Mouse (Mus musculus): ENCODE measurements around the gene Ppp1r3f. TPM values are rescaled to one million over a fixed set of nuclear protein-coding genes. Genes with fewer than 3 reads are reported as not detected.

The Ppp1r3f gene
- polyA plus RNA-seq (2015; fragmentation: Nextera tagmentation; extraction: Ambion mirVana): 1.9 and 2.2 TPM in 2 replicates

- Histone ChIP-seq H3K4me2 (peak within 1 kb of the TSS; percentile 71), H3K4me1 (peaks cover 19% of the 10 kb centered on the region), H3K9me3 (no peaks in the 10 kb centered on the region), H3K27ac (peak within 1 kb of the TSS; percentile 80), H3K27me3 (no peaks in the 10 kb centered on the region), H3K9ac (peak within 1 kb of the TSS; percentile 63), H3K36me3 (no peaks in the 10 kb centered on the region), H3K4me3 (peak within 1 kb of the TSS; percentile 60)
- WGBS: 21% methylated on average over 49 of the region's 65 CpGs
- peak; percentile 98 for ATAC-seq (ENCODE audit: borderline replicate concordance, extremely low read depth, low FRiP score, low TSS enrichment)
Observed at GRCm38 (mm10) chrX:7574087-7574884, at the start of gene Ppp1r3f. Gene Ppp1r3f, minus strand, starts transcription at chrX:7574283.

DNA sequence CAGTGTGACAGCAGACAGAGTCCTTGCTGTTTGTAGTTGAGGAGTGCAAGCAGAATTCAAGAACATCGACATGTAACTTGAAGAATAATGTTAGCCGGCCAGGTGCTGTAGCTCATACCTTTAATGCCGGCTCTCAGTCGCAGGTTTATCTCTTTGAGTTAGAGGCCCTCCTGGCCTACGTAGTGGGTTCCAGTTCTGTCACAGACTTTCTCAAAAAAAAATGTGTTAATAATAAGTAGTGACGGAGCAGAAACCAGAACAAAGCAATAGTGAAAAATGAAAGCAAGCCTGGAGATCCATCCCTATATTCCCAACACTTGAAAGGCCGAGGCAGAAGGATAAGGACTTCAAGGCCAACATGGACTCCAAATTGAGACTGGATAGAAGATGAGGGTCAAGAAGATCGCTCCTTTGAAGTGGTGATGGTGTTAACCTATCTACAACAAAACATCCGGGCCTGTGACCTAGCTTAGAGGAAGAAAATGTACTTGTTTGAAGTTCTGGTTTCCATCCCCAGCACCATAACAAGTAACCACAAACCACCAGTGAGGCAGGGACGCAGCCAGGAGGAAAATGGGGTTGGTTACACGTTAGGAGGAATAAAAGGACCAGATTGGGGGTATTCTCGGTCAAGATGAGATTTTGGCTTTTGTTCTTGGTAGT lies 43.9 kb upstream of the Ppp1r3f start:
- no peak overlapping the region for H3K9ac ChIP-seq
- no peaks in the 10 kb centered on the region for H3K27me3 ChIP-seq
- no peak for ATAC-seq (ENCODE audit: borderline replicate concordance, extremely low read depth, low FRiP score, low TSS enrichment)
- no peak overlapping the region for H3K4me2 ChIP-seq
- no peak overlapping the region for H3K27ac ChIP-seq
- H3K36me3 ChIP-seq: no peaks in the 10 kb centered on the region
- 70% methylated on average over 12 of the region's 12 CpGs for WGBS
- H3K4me3 ChIP-seq: no peak overlapping the region
- no peaks in the 10 kb centered on the region for H3K4me1 ChIP-seq
- no peaks in the 10 kb centered on the region for H3K9me3 ChIP-seq

- peak overlapping the region; percentile 35 for H3K4me3 ChIP-seq
- no peak for ATAC-seq (ENCODE audit: borderline replicate concordance, extremely low read depth, low FRiP score, low TSS enrichment)
- H3K27me3 ChIP-seq: no peaks in the 10 kb centered on the region
- H3K4me1 ChIP-seq: no peaks in the 10 kb centered on the region
- H3K27ac ChIP-seq: no peak overlapping the region
- no peaks in the 10 kb centered on the region for H3K9me3 ChIP-seq
- 25% methylated on average over 26 of the region's 26 CpGs for WGBS
- no peak overlapping the region for H3K9ac ChIP-seq
- H3K36me3 ChIP-seq: no peaks in the 10 kb centered on the region
- H3K4me2 ChIP-seq: peak overlapping the region; percentile 76
Observed at GRCm38 (mm10) chrX:7610536-7611258, 36.6 kb upstream of the Ppp1r3f start.

DNA sequence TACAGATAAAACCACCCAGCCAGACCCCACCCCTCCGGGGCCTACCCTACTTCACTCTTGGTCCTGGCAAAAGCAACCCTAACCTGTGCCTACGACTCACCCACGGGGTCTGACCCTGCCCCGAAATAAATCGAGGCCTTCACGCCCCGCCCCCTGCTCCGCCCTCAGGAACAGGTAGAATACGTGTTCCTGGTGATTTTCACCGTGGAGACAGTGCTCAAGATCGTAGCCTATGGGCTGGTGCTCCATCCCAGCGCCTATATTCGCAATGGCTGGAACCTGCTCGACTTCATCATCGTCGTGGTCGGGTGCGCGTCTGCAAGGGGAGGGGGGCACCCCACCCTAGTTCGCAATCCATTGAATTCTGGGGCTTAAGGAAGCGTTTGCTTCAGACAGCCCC lies 36.0 kb upstream of the Ppp1r3f start:
- Histone ChIP-seq H3K4me1 (no peaks in the 10 kb centered on the region), H3K36me3 (no peaks in the 10 kb centered on the region), H3K27me3 (no peaks in the 10 kb centered on the region), H3K27ac (no peak overlapping the region), H3K4me3 (peak overlapping the region; percentile 35), H3K9me3 (no peaks in the 10 kb centered on the region), H3K9ac (no peak overlapping the region), H3K4me2 (peak overlapping the region; percentile 76)
- no peak for ATAC-seq (ENCODE audit: borderline replicate concordance, extremely low read depth, low FRiP score, low TSS enrichment)
- 14% methylated on average over 21 of the region's 21 CpGs for WGBS

DNA sequence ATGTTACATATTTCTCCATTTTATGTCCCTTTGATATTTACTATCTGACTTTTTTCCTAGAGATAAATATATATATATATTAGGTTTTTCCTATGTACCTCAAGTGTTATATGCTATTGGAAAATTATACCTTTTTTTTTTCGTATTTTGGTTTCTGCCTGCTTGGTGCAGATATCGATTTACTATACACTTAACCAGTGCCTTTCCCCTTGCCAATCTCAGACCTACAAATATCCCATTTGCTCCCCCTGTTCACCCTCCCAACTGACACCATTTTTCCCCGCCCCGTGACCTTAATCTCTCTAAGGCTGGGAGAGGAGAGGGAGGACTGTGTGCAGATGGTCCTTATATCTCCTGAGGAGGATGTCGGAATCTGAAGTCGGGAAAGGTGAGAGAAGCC lies 32.7 kb upstream of the Ppp1r3f start, which contains the start of gene Cacna1f:
TSS of gene Cacna1f (plus strand) at position 301 of the 400 bp plus-strand sequence.
- H3K9me3 ChIP-seq: no peaks in the 10 kb centered on the region
- WGBS: 68% methylated on average over 6 of the region's 6 CpGs
- H3K36me3 ChIP-seq: no peaks in the 10 kb centered on the region
- no peak within 1 kb of the TSS for H3K4me3 ChIP-seq
- no peak within 1 kb of the TSS for H3K9ac ChIP-seq
- H3K27me3 ChIP-seq: no peaks in the 10 kb centered on the region
- H3K27ac ChIP-seq: no peak within 1 kb of the TSS
- 0 out of 2 replicates have a peak, but pooled peaks cover 7% of the 10 kb centered on the region for H3K4me1 ChIP-seq
- no peak within 1 kb of the TSS for H3K4me2 ChIP-seq
- no peak for ATAC-seq (ENCODE audit: borderline replicate concordance, extremely low read depth, low FRiP score, low TSS enrichment)

GRCm38 (mm10) chrX:7605575-7605941 lies 31.5 kb upstream of the Ppp1r3f start:
- peak; percentile 8; the same call in 1 of the 2 replicates for ATAC-seq (ENCODE audit: borderline replicate concordance, extremely low read depth, low FRiP score, low TSS enrichment)
- no peak overlapping the region for H3K4me2 ChIP-seq
- H3K27ac ChIP-seq: no peak overlapping the region
- no peaks in the 10 kb centered on the region for H3K9me3 ChIP-seq
- WGBS: 30% methylated on average over 8 of the region's 8 CpGs
- no peaks in the 10 kb centered on the region for H3K36me3 ChIP-seq
- H3K9ac ChIP-seq: no peak overlapping the region
- H3K4me1 ChIP-seq: 0 out of 2 replicates have a peak, but pooled peaks cover 7% of the 10 kb centered on the region
- no peaks in the 10 kb centered on the region for H3K27me3 ChIP-seq
- H3K4me3 ChIP-seq: peak overlapping the region; percentile 52; the same call in 1 of the 2 replicates

GRCm38 (mm10) chrX:7604879-7605574 lies 30.9 kb upstream of the Ppp1r3f start, which contains the start of gene Ccdc22:
Gene Ccdc22, minus strand, starts transcription at chrX:7605517.
- Histone ChIP-seq H3K4me3 (peak within 1 kb of the TSS; percentile 52), H3K9ac (peak within 1 kb of the TSS; percentile 27; the same call in 1 of the 2 replicates), H3K36me3 (no peaks in the 10 kb centered on the region), H3K4me2 (peak within 1 kb of the TSS; percentile 52), H3K4me1 (0 out of 2 replicates have a peak, but pooled peaks cover 7% of the 10 kb centered on the region), H3K27ac (peak within 1 kb of the TSS; percentile 33; the same call in 1 of the 2 replicates), H3K9me3 (no peaks in the 10 kb centered on the region), H3K27me3 (no peaks in the 10 kb centered on the region)
- WGBS: 15% methylated on average over 28 of the region's 28 CpGs
- peak; percentile 90 for ATAC-seq (ENCODE audit: borderline replicate concordance, extremely low read depth, low FRiP score, low TSS enrichment)

- ATAC-seq (ENCODE audit: borderline replicate concordance, extremely low read depth, low FRiP score, low TSS enrichment): no peak
- 85% methylated on average over 7 of the region's 7 CpGs for WGBS
- Histone ChIP-seq H3K4me3 (no peak overlapping the region), H3K27me3 (no peaks in the 10 kb centered on the region), H3K36me3 (no peaks in the 10 kb centered on the region), H3K4me2 (peak overlapping the region; percentile 52), H3K9ac (no peak overlapping the region), H3K9me3 (no peaks in the 10 kb centered on the region), H3K4me1 (0 out of 2 replicates have a peak, but pooled peaks cover 7% of the 10 kb centered on the region), H3K27ac (no peak overlapping the region)
Observed at GRCm38 (mm10) chrX:7604004-7604403, 29.9 kb upstream of the Ppp1r3f start.

GRCm38 (mm10) chrX:7595371-7595770 lies 21.3 kb upstream of the Ppp1r3f start:
- Histone ChIP-seq H3K4me3 (no peak overlapping the region), H3K27ac (no peak overlapping the region), H3K9me3 (no peaks in the 10 kb centered on the region), H3K4me2 (no peak overlapping the region), H3K4me1 (no peaks in the 10 kb centered on the region), H3K9ac (no peak overlapping the region), H3K36me3 (0 out of 2 replicates have a peak, but pooled peaks cover 7% of the 10 kb centered on the region), H3K27me3 (no peaks in the 10 kb centered on the region)
- ATAC-seq (ENCODE audit: borderline replicate concordance, extremely low read depth, low FRiP score, low TSS enrichment): no peak
- 70% methylated on average over 9 of the region's 9 CpGs for WGBS

- H3K27me3 ChIP-seq: no peaks in the 10 kb centered on the region
- H3K4me2 ChIP-seq: no peak overlapping the region
- no peak for ATAC-seq (ENCODE audit: borderline replicate concordance, extremely low read depth, low FRiP score, low TSS enrichment)
- H3K9me3 ChIP-seq: no peaks in the 10 kb centered on the region
- 0 out of 2 replicates have a peak, but pooled peaks cover 3% of the 10 kb centered on the region for H3K36me3 ChIP-seq
- H3K27ac ChIP-seq: no peak overlapping the region
- H3K4me1 ChIP-seq: no peaks in the 10 kb centered on the region
- no peak overlapping the region for H3K9ac ChIP-seq
- 78% methylated on average over 5 of the region's 5 CpGs for WGBS
- H3K4me3 ChIP-seq: no peak overlapping the region
Observed at GRCm38 (mm10) chrX:7586356-7586755, 12.3 kb upstream of the Ppp1r3f start.

- Histone ChIP-seq H3K4me1 (no peaks in the 10 kb centered on the region), H3K9ac (no peak overlapping the region), H3K27ac (no peak overlapping the region), H3K36me3 (no peaks in the 10 kb centered on the region), H3K4me2 (no peak overlapping the region), H3K4me3 (no peak overlapping the region), H3K27me3 (no peaks in the 10 kb centered on the region), H3K9me3 (no peaks in the 10 kb centered on the region)
- WGBS: 94% methylated on average over 11 of the region's 11 CpGs
- no peak for ATAC-seq (ENCODE audit: borderline replicate concordance, extremely low read depth, low FRiP score, low TSS enrichment)
Observed at GRCm38 (mm10) chrX:7583881-7584280, 9.8 kb upstream of the Ppp1r3f start.

Data from lung, embryonic 15.5 days (tissue).